Mouse (Mus musculus): ENCODE data around the gene Mrpl53. TPM values are rescaled to one million over a fixed set of nuclear protein-coding genes. Genes with fewer than 3 reads are reported as not detected.

The Mrpl53 gene
- total and polyA plus RNA-seq, 3 experiments = 52.2 to 74.0 (median 55.5) TPM

GRCm38 (mm10) chr6:83077630-83078323 lies 31.1 kb upstream of the Mrpl53 start, which contains the start of gene Pcgf1:
TSS of gene Pcgf1 (plus strand) at chr6:83077869.
- in situ Hi-C loops (cut with MboI; ENCODE audit: low pct_ligation_motif_present, low pct_unique_long_range_greater_than_20kb, low sequenced_read_pairs) (no loop called here), dilution Hi-C loops (cut with MboI; ENCODE audit: extremely low pct_ligation_motif_present, extremely low pct_unique_long_range_greater_than_20kb, low sequenced_read_pairs) (no loop called here)
- peak; percentile 41 for DNase-seq (ENCODE audit: extremely low read depth)
- peak within 1 kb of the TSS; percentile 81 for H3K9ac ChIP-seq (ENCODE audit: insufficient read depth, low read depth)
- H3K36me3 ChIP-seq (replicated peaks in 1 of 2; ENCODE audit: control insufficient read depth in 1 of 2, insufficient read depth in 1 of 2, low read length in 1 of 2) = peaks cover 11 to 29% of the 10 kb centered on the region in 2 experiments
- TF ChIP-seq TCF12 (IDR thresholded peaks at IDR 0.05; ENCODE audit: low read depth, low read length) (peak; percentile 12; the same call in 1 of the 2 replicates), USF1 (IDR thresholded peaks at IDR 0.05; ENCODE audit: low read depth, low read length) (no peak), POLR2AphosphoS2 (IDR thresholded peaks at IDR 0.05; ENCODE audit: low read depth, low read length) (no peak), MAZ (IDR thresholded peaks at IDR 0.05; ENCODE audit: low read depth, low read length) (peak; percentile 62; the same call in 1 of the 2 replicates), MXI1 (IDR thresholded peaks at IDR 0.05; ENCODE audit: low read depth, low read length) (peak; percentile 95; the same call in 1 of the 2 replicates), JUND (conservative IDR thresholded peaks at IDR 0.05; ENCODE audit: low read depth, low read length) (no peak), BHLHE40 (IDR thresholded peaks at IDR 0.05; ENCODE audit: low read depth, low read length) (peak; percentile 43)
- peaks cover 3% of the 10 kb centered on the region for H3K27me3 ChIP-seq (replicated peaks)
- H3K9me3 ChIP-seq (replicated peaks; ENCODE audit: low read length) = no peaks in the 10 kb centered on the region
- H3K79me2 ChIP-seq (replicated peaks; ENCODE audit: control insufficient read depth, extremely low read depth, insufficient read depth, poor library complexity, severe bottlenecking) = no peaks in the 10 kb centered on the region
- peak within 1 kb of the TSS; percentile 84 to 89 (median 84) for H3K4me3 ChIP-seq (replicated peaks in 1 of 3; ENCODE audit: low read depth in 2 of 3, low read length in 2 of 3, poor library complexity in 1 of 3)
- H3K27ac ChIP-seq (ENCODE audit: insufficient read depth, low read depth) = peak within 1 kb of the TSS; percentile 87
- H3K4me2 ChIP-seq (ENCODE audit: insufficient read depth, low read depth, poor library complexity, severe bottlenecking) = peak within 1 kb of the TSS; percentile 68
- peaks cover 3 to 19% of the 10 kb centered on the region in 2 experiments; a peak in 3 of 4 replicates for H3K4me1 ChIP-seq (ENCODE audit: control insufficient read depth in 1 of 2, insufficient read depth in 2 of 2)

GRCm38 (mm10) chr6:83078324-83078858 lies 30.4 kb upstream of the Mrpl53 start:
- H3K27me3 ChIP-seq (replicated peaks) = peaks cover 3% of the 10 kb centered on the region
- dilution Hi-C loops (cut with MboI; ENCODE audit: extremely low pct_ligation_motif_present, extremely low pct_unique_long_range_greater_than_20kb, low sequenced_read_pairs) = no loop called here
- TF ChIP-seq ZC3H11A (IDR thresholded peaks at IDR 0.05; ENCODE audit: low read depth, low read length) (no peak), TBP (conservative IDR thresholded peaks at IDR 0.05; ENCODE audit: low read depth, low read length) (no peak), POLR2AphosphoS2 (IDR thresholded peaks at IDR 0.05; ENCODE audit: low read depth, low read length) (no peak), CHD2 (IDR thresholded peaks at IDR 0.05; ENCODE audit: low read length) (peak; percentile 22; the same call in 1 of the 2 replicates), HCFC1 (IDR thresholded peaks at IDR 0.05; ENCODE audit: low read depth, low read length) (peak; percentile 66; the same call in 1 of the 2 replicates), ZNF384 (IDR thresholded peaks at IDR 0.05; ENCODE audit: low read depth, low read length) (no peak), ZMIZ1 (IDR thresholded peaks at IDR 0.05; ENCODE audit: low read depth, low read length) (no peak), RAD21 (IDR thresholded peaks at IDR 0.05; ENCODE audit: low read depth, low read length) (peak; percentile 55), RCOR1 (conservative IDR thresholded peaks at IDR 0.05; ENCODE audit: low read depth, low read length) (no peak), TCF12 (IDR thresholded peaks at IDR 0.05; ENCODE audit: low read depth, low read length) (peak; percentile 26), POLR2A (IDR thresholded peaks at IDR 0.05; ENCODE audit: low read depth, low read length) (peak; percentile 66), MAZ (IDR thresholded peaks at IDR 0.05; ENCODE audit: low read depth, low read length) (no peak; the same call in 1 of the 2 replicates), KAT2A (IDR thresholded peaks at IDR 0.05; ENCODE audit: insufficient replicate concordance, low read length) (0 out of 2 replicates have a peak, but pooled peaks have one; percentile 42), E2F4 (IDR thresholded peaks at IDR 0.05; ENCODE audit: insufficient replicate concordance, low read depth, low read length) (no peak; the same call in 1 of the 2 replicates), EP300 (IDR thresholded peaks at IDR 0.05; ENCODE audit: low read length) (no peak), ETS1 (conservative IDR thresholded peaks at IDR 0.05; ENCODE audit: low read depth, low read length) (no peak), SIN3A (IDR thresholded peaks at IDR 0.05; ENCODE audit: low read length) (peak; percentile 13), UBTF (IDR thresholded peaks at IDR 0.05; ENCODE audit: low read depth, low read length) (no peak), USF2 (conservative IDR thresholded peaks at IDR 0.05; ENCODE audit: low read depth, low read length) (no peak), GABPA (IDR thresholded peaks at IDR 0.05; ENCODE audit: insufficient replicate concordance, low read depth, low read length) (no peak), USF1 (IDR thresholded peaks at IDR 0.05; ENCODE audit: low read depth, low read length) (no peak), ELF1 (IDR thresholded peaks at IDR 0.05; ENCODE audit: low read depth, low read length) (peak; percentile 94), NELFE (IDR thresholded peaks at IDR 0.05; ENCODE audit: low read depth, low read length) (peak; percentile 76), BHLHE40 (IDR thresholded peaks at IDR 0.05; ENCODE audit: low read depth, low read length) (no peak), CHD1 (IDR thresholded peaks at IDR 0.05; ENCODE audit: low read depth, low read length) (no peak), MAX (IDR thresholded peaks at IDR 0.05; ENCODE audit: low read length) (0 out of 2 replicates have a peak, but pooled peaks have one; percentile 17), SMC3 (IDR thresholded peaks at IDR 0.05; ENCODE audit: low read depth, low read length) (peak; percentile 84)

More at GRCm38 (mm10) chr6:83078324-83078858, 30.4 kb upstream of the Mrpl53 start:
- peak overlapping the region; percentile 59 for H3K9ac ChIP-seq (ENCODE audit: insufficient read depth, low read depth)
- peak overlapping the region; percentile 84 to 89 (median 84) for H3K4me3 ChIP-seq (replicated peaks in 1 of 3; ENCODE audit: low read depth in 2 of 3, low read length in 2 of 3, poor library complexity in 1 of 3)
- in situ Hi-C loops (cut with MboI; ENCODE audit: low pct_ligation_motif_present, low pct_unique_long_range_greater_than_20kb, low sequenced_read_pairs) = no loop called here
- H3K4me2 ChIP-seq (ENCODE audit: insufficient read depth, low read depth, poor library complexity, severe bottlenecking) = peak overlapping the region; percentile 68
- no peaks in the 10 kb centered on the region for H3K9me3 ChIP-seq (replicated peaks; ENCODE audit: low read length)
- no peaks in the 10 kb centered on the region for H3K79me2 ChIP-seq (replicated peaks; ENCODE audit: control insufficient read depth, extremely low read depth, insufficient read depth, poor library complexity, severe bottlenecking)
- H3K4me1 ChIP-seq (ENCODE audit: control insufficient read depth in 1 of 2, insufficient read depth in 2 of 2) = peaks cover 3 to 19% of the 10 kb centered on the region in 2 experiments; a peak in 3 of 4 replicates
- DNase-seq (ENCODE audit: extremely low read depth) = peak; percentile 97
- peak overlapping the region; percentile 87 for H3K27ac ChIP-seq (ENCODE audit: insufficient read depth, low read depth)
- peaks cover 11 to 34% of the 10 kb centered on the region in 2 experiments for H3K36me3 ChIP-seq (replicated peaks in 1 of 2; ENCODE audit: control insufficient read depth in 1 of 2, insufficient read depth in 1 of 2, low read length in 1 of 2)

All from CH12.LX (cell line).